In genomic region chr6:65598522-65598921, GRCm38 (mm10) we compare ENCODE assay signal across 24 mouse cellular contexts.
A peak's percentile ranks its signal among the peaks of the same experiment; 100 is the strongest.
DNase-seq lines count a peak whose midpoint lies in the region; ATAC-seq and TF ChIP-seq lines count a peak whose summit lies in the region.
"Had no signal": no experiment of that assay in that cellular context is flagged by ENCODE, and none has a peak within 500 bp of the region (broad histone marks: within the 10 kb centered on the region; RNA-seq: fewer than 3 reads in every experiment).

No protein-coding gene starts in this region.

- H3K27me3 ChIP-seq in lung, postnatal 0 days (replicated peaks; ENCODE audit: insufficient read depth, low read length) = no peaks in the 10 kb centered on the region
- no peaks in the 10 kb centered on the region for H3K27me3 ChIP-seq in intestine, embryonic 14.5 days (replicated peaks; ENCODE audit: control insufficient read depth, insufficient read depth, low read length)
- no peaks in the 10 kb centered on the region for H3K27me3 ChIP-seq in intestine, embryonic 15.5 days (replicated peaks)
- no peaks in the 10 kb centered on the region for H3K27me3 ChIP-seq in intestine, postnatal 0 days (replicated peaks; ENCODE audit: control insufficient read depth, insufficient read depth, low read length)
- H3K27me3 ChIP-seq in hindbrain, embryonic 10.5 days (ENCODE audit: insufficient read depth, poor library complexity, severe bottlenecking) = no peaks in the 10 kb centered on the region
- H3K27me3 ChIP-seq in hindbrain, embryonic 14.5 days (ENCODE audit: control insufficient read depth, insufficient read depth, low read length) = no peaks in the 10 kb centered on the region
- H3K27me3 ChIP-seq: embryonic facial prominence, embryonic 13.5 days; embryonic facial prominence, embryonic 15.5 days; forebrain, embryonic 12.5 days had no signal

- H3K4me3 ChIP-seq in lung, postnatal 0 days (ENCODE audit: low read depth, low read length) = no peak overlapping the region
- no peak overlapping the region for H3K4me3 ChIP-seq in intestine, embryonic 14.5 days (ENCODE audit: low read depth, low read length)
- H3K4me3 ChIP-seq in intestine, embryonic 15.5 days (replicated peaks) = no peak overlapping the region
- H3K4me3 ChIP-seq in intestine, postnatal 0 days (ENCODE audit: low read depth, low read length) = no peak overlapping the region
- no peak overlapping the region for H3K4me3 ChIP-seq in hindbrain, embryonic 10.5 days
- H3K4me3 ChIP-seq in hindbrain, embryonic 14.5 days (replicated peaks; ENCODE audit: low read length) = no peak overlapping the region
- H3K4me3 ChIP-seq: embryonic facial prominence, embryonic 13.5 days; embryonic facial prominence, embryonic 15.5 days; erythroblast, embryonic 14.5 days; forebrain, embryonic 10.5 days; forebrain, embryonic 12.5 days had no signal

- DNase-seq in lung, postnatal 0 days (ENCODE audit: low spot score) = peak; percentile 11
- no peak for DNase-seq in lung, postnatal 14 days
- no peak for DNase-seq in intestine, embryonic 14.5 days (ENCODE audit: low spot score)
- DNase-seq in hindbrain, embryonic 10.5 days (ENCODE audit: low spot score) = no peak
- no peak for DNase-seq in left cerebral cortex, postnatal 4 days
- no peak for DNase-seq in hindbrain, embryonic 14.5 days (ENCODE audit: low spot score)
- DNase-seq: adrenal gland, adult 2 months; adrenal gland, postnatal 10 days; adrenal gland, postnatal 25 days; cerebellum, adult 11 months; cerebellum, adult 18-20 months; cerebellum, adult 8-10 months; cerebellum, adult 9-11 months; cerebellum, postnatal 14 days; cerebellum, postnatal 36 days; embryo, embryonic 11 days had no signal

- intact Hi-C loops in left cerebral cortex, postnatal 4 days (cut with DNase I) = no loop called here

- H3K27ac ChIP-seq in lung, postnatal 0 days (ENCODE audit: low read length) = no peak overlapping the region
- H3K27ac ChIP-seq in intestine, embryonic 14.5 days (ENCODE audit: low read depth) = no peak overlapping the region
- no peak overlapping the region for H3K27ac ChIP-seq in intestine, embryonic 15.5 days
- H3K27ac ChIP-seq in intestine, postnatal 0 days (ENCODE audit: low read depth, low read length) = no peak overlapping the region
- H3K27ac ChIP-seq in hindbrain, embryonic 10.5 days = no peak overlapping the region
- H3K27ac ChIP-seq in hindbrain, embryonic 14.5 days = no peak overlapping the region
- H3K27ac ChIP-seq: embryonic facial prominence, embryonic 13.5 days; embryonic facial prominence, embryonic 15.5 days; forebrain, embryonic 10.5 days; forebrain, embryonic 12.5 days had no signal

- no peak overlapping the region for H3K4me2 ChIP-seq in lung, postnatal 0 days (replicated peaks; ENCODE audit: low read depth, low read length)
- H3K4me2 ChIP-seq in intestine, embryonic 14.5 days (ENCODE audit: low read length) = no peak overlapping the region
- no peak overlapping the region for H3K4me2 ChIP-seq in intestine, embryonic 15.5 days (replicated peaks)
- no peak overlapping the region for H3K4me2 ChIP-seq in intestine, postnatal 0 days (replicated peaks; ENCODE audit: low read depth)
- no peak overlapping the region for H3K4me2 ChIP-seq in hindbrain, embryonic 14.5 days (replicated peaks)
- H3K4me2 ChIP-seq: embryonic facial prominence, embryonic 13.5 days; embryonic facial prominence, embryonic 15.5 days; forebrain, embryonic 12.5 days had no signal

- no peaks in the 10 kb centered on the region for H3K9me3 ChIP-seq in lung, postnatal 0 days (ENCODE audit: low read length)
- no peaks in the 10 kb centered on the region for H3K9me3 ChIP-seq in intestine, embryonic 14.5 days (ENCODE audit: control insufficient read depth, low read length)
- H3K9me3 ChIP-seq in intestine, embryonic 15.5 days = no peaks in the 10 kb centered on the region
- no peaks in the 10 kb centered on the region for H3K9me3 ChIP-seq in intestine, postnatal 0 days (ENCODE audit: control insufficient read depth)
- no peaks in the 10 kb centered on the region for H3K9me3 ChIP-seq in hindbrain, embryonic 10.5 days
- no peaks in the 10 kb centered on the region for H3K9me3 ChIP-seq in hindbrain, embryonic 14.5 days (ENCODE audit: control insufficient read depth, low read length)
- H3K9me3 ChIP-seq: embryonic facial prominence, embryonic 13.5 days; embryonic facial prominence, embryonic 15.5 days; forebrain, embryonic 10.5 days; forebrain, embryonic 12.5 days had no signal

- H3K9ac ChIP-seq in lung, postnatal 0 days (replicated peaks; ENCODE audit: low read depth) = no peak overlapping the region
- H3K9ac ChIP-seq in intestine, embryonic 14.5 days (ENCODE audit: low read length) = no peak overlapping the region
- H3K9ac ChIP-seq in intestine, embryonic 15.5 days = no peak overlapping the region
- H3K9ac ChIP-seq in intestine, postnatal 0 days (ENCODE audit: low read depth, low read length) = no peak overlapping the region
- no peak overlapping the region for H3K9ac ChIP-seq in hindbrain, embryonic 14.5 days
- H3K9ac ChIP-seq: embryonic facial prominence, embryonic 13.5 days; embryonic facial prominence, embryonic 15.5 days; forebrain, embryonic 12.5 days had no signal

- no peaks in the 10 kb centered on the region; the same call in 1 of the 2 replicates for H3K4me1 ChIP-seq in lung, postnatal 0 days (ENCODE audit: insufficient read depth, low read depth, low read length)
- H3K4me1 ChIP-seq in intestine, embryonic 14.5 days (replicated peaks; ENCODE audit: control insufficient read depth, insufficient read depth, low read length) = no peaks in the 10 kb centered on the region
- H3K4me1 ChIP-seq in intestine, embryonic 15.5 days (replicated peaks) = no peaks in the 10 kb centered on the region
- H3K4me1 ChIP-seq in intestine, postnatal 0 days (replicated peaks; ENCODE audit: control insufficient read depth, insufficient read depth, low read length) = no peaks in the 10 kb centered on the region
- peaks cover 5% of the 10 kb centered on the region; the same call in 1 of the 2 replicates for H3K4me1 ChIP-seq in hindbrain, embryonic 10.5 days (replicated peaks)
- H3K4me1 ChIP-seq in hindbrain, embryonic 14.5 days (replicated peaks; ENCODE audit: control insufficient read depth, insufficient read depth, low read length) = no peaks in the 10 kb centered on the region
- H3K4me1 ChIP-seq: embryonic facial prominence, embryonic 13.5 days; embryonic facial prominence, embryonic 15.5 days had no signal

- no peak for TF ChIP-seq EP300 in lung, postnatal 0 days (IDR thresholded peaks at IDR 0.05)

- WGBS in lung, postnatal 0 days = 69% methylated on average over 3 of the region's 3 CpGs
- WGBS in intestine, embryonic 14.5 days = 84% methylated on average over 3 of the region's 3 CpGs
- WGBS in intestine, embryonic 15.5 days = 76% methylated on average over 3 of the region's 3 CpGs
- 73% methylated on average over 3 of the region's 3 CpGs for WGBS in intestine, postnatal 0 days
- WGBS in hindbrain, embryonic 10.5 days = 74% methylated on average over 3 of the region's 3 CpGs
- WGBS in hindbrain, embryonic 14.5 days = 91% methylated on average over 3 of the region's 3 CpGs

- no peaks in the 10 kb centered on the region for H3K36me3 ChIP-seq in lung, postnatal 0 days (ENCODE audit: insufficient read depth, low read length)
- no peaks in the 10 kb centered on the region for H3K36me3 ChIP-seq in intestine, embryonic 14.5 days (ENCODE audit: control insufficient read depth, insufficient read depth, low read length)
- H3K36me3 ChIP-seq in intestine, embryonic 15.5 days = no peaks in the 10 kb centered on the region
- no peaks in the 10 kb centered on the region for H3K36me3 ChIP-seq in intestine, postnatal 0 days (ENCODE audit: control insufficient read depth, insufficient read depth)
- H3K36me3 ChIP-seq in hindbrain, embryonic 10.5 days = no peaks in the 10 kb centered on the region
- H3K36me3 ChIP-seq in hindbrain, embryonic 14.5 days (replicated peaks; ENCODE audit: control insufficient read depth, insufficient read depth) = no peaks in the 10 kb centered on the region
- H3K36me3 ChIP-seq: embryonic facial prominence, embryonic 13.5 days; embryonic facial prominence, embryonic 15.5 days; forebrain, embryonic 10.5 days; forebrain, embryonic 12.5 days had no signal

- ATAC-seq in lung, postnatal 0 days = no peak
- ATAC-seq in intestine, embryonic 14.5 days (replicated peaks; ENCODE audit: low FRiP score, low TSS enrichment, low read depth) = 0 out of 2 replicates have a peak, but pooled peaks have one; percentile 52
- peak; percentile 32; the same call in 1 of the 2 replicates for ATAC-seq in intestine, embryonic 15.5 days
- peak; percentile 53 for ATAC-seq in intestine, postnatal 0 days
- no peak for ATAC-seq in hindbrain, embryonic 14.5 days (ENCODE audit: low FRiP score)
- ATAC-seq: forebrain, embryonic 14.5 days had no signal

- no peak for TF ChIP-seq CTCF in lung, postnatal 0 days (IDR thresholded peaks at IDR 0.05)
- no peak for TF ChIP-seq CTCF in intestine, postnatal 0 days (IDR thresholded peaks at IDR 0.05; ENCODE audit: low read depth)

Comparison
In these comparisons a context has a peak if more than half of its experiments do, and no peak if none do; other contexts are left out.
1. ATAC-seq: peak in intestine, embryonic 14.5 days (single experiment), intestine, embryonic 15.5 days (single experiment) and intestine, postnatal 0 days (single experiment); none in lung, postnatal 0 days (single experiment) and hindbrain, embryonic 14.5 days (single experiment).